Mouse (Mus musculus) lung, adult 18-20 months (tissue): ENCODE data around the gene Hltf.
A peak's percentile ranks its signal among the peaks of the same experiment; 100 is the strongest.
"Not testable (repeated sequence)": the region's sequence is repeated elsewhere in the genome, so short reads cannot be mapped to it uniquely, and the experiment has no call there.

Experiments used
- DNase-seq, 2 experiments: peaks; one replicate each; pipeline ENCODE4 v3.0.0; 2022; ENCODE audit warnings: mixed read lengths in 2 of 2

The Hltf gene

GRCm38 (mm10) chr3:20104776-20105175 lies 47.2 kb downstream of the Hltf start:
- DNase-seq = no peak

- DNase-seq = no peak
Observed at GRCm38 (mm10) chr3:20108881-20109280, 51.3 kb downstream of the Hltf start.

DNA sequence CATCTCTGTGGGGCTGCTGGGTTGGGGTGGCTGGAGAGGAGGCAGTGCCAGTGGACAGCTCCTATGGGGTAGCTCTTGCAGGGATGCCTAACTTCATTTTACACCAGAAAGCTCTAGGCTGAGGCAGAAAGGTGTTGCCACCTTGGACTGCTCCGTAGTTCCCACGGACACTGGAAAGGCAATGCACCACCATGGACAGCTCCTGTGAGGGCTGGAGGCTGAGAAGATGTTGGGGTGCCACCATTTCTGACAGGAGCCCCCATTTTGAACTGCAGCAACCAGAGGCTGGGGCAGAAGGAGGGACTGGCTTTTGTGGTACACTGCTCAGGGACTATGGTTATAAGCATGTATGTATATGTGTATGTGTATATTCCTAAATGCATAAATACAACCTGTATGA lies 54.3 kb downstream of the Hltf start:
- DNase-seq = no peak

GRCm38 (mm10) chr3:20119044-20119591 lies 61.5 kb downstream of the Hltf start:
- no peak for DNase-seq

GRCm38 (mm10) chr3:20119686-20120244 lies 62.2 kb downstream of the Hltf start:
- no peak for DNase-seq

DNA sequence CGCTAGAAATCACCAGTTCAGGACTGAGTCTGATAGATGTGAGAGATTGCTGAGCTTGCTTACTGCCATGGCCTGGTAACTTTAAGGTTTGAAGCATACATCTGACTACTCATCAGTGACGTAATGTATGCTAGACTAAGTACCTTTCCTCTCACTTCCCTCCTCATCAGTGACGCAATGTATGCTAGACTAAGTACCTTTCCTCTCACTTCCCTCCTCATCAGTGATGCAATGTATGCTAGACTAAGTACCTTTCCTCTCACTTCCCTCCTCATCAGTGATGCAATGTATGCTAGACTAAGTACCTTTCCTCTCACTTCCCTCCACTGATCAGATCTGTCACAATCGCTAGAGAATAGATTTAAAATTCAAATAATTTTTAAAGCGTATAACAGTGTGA lies 64.0 kb downstream of the Hltf start:
- DNase-seq = not testable (repeated sequence)

GRCm38 (mm10) chr3:20125604-20126003 lies 68.0 kb downstream of the Hltf start:
- no peak for DNase-seq

DNA sequence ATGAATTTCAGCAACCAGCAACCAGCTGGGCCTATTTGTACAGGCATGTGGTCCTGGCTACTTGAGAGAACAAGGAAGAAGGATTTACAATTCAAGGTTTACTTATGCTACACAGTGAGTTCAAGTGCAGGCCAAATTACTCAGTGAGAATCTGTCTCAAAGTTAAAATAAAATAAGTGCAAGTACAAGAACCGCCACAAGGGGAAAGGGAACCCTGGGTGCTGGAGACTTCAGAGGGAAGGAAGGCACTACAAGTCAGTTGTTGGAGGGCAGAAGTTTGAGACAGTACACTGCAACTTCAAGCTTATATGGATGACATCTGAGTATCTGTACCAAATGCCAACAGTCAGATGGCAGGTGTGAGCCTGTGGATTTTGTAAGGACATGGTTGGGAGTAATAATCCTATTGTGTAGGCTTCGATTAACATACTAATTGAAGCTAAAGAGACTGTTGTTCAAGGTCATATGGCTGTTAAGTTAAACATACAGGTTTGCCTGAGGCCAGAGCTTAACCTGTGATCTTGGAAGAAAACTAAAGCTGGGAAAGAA lies 69.5 kb downstream of the Hltf start:
- no peak for DNase-seq

DNA sequence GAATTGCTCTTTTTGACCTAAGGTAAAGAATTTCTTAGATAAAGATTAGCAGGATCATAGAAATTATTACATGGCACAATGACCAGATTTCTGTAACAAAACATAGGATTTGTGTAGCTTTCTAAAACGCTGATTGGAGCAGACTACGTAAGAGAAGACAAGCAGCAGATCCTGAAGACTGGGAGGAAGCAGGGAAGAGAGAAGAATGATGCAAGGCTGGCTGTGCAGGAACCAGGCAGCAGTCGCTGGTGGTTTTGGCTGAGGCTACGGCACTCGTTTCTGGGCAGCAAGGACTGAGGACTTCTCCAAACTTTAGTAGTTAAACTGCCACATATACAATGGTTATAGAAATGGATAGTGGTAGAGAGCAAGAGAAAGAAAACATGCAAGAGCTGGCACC lies 71.9 kb downstream of the Hltf start:
- DNase-seq = no peak

GRCm38 (mm10) chr3:20130456-20131349 lies 73.1 kb downstream of the Hltf start:
- DNase-seq = peak; percentile 44 to 53

- DNase-seq = peak; percentile 15 to 38
Observed at GRCm38 (mm10) chr3:20131350-20131720, 73.7 kb downstream of the Hltf start.

DNA sequence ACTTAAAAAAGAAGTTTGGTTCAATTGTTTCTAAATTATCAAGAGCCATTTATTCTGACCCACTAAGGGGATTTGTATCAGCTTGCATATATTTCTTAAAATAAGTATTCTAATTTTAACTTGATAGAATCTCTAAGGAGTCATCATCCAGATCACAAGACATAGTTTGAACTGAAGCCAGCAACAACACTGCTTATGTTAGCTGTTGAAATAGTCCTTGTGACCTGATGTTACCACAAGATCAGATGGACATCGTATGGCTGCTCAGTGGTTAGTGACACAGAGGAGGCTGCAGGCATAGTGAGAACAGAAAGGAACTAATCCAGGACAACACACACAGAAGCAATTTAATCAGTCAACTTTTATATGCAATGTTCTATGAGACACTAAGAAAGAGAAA lies 75.1 kb downstream of the Hltf start:
- DNase-seq = peak in 1 of 2 experiments; percentile 28

DNA sequence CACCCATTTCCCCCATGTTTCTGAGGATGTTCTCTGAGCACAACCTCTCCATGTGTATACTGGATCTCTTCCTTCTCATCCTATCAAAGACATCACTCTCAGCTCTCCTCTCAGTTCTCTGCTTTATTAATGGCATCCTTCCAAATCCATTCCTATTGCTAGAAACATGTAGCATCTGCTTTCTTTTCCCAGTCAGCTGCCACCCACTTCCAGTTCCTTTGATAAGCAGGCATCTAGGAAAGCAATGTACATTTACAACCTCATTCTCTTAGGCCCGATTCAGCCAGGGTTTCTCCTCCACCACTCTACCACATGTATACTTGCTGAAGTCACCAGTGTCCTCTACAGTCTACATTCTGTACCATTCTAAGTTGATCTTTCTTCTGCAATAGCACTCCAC lies 76.1 kb downstream of the Hltf start:
- no peak for DNase-seq

DNA sequence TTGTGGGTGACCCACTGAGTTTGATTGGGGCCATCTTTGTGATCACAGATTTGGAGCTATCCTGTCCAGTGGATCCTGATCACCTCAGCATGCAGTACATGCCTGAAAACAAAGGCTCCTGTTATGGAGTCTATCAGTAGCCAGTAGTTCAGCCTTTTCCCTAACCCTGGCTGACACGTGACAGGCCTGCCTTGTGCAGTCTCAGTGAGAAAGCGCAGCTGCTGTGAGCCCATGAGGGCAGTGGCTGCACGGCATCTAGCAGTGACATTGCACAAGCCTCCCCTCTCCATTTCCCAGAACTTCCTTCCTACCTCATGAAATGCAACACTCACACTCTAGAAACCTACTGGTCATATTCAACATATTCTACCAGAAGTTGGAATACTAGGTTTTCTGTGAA lies 76.9 kb downstream of the Hltf start:
- DNase-seq = peak; percentile 43 to 49

DNA sequence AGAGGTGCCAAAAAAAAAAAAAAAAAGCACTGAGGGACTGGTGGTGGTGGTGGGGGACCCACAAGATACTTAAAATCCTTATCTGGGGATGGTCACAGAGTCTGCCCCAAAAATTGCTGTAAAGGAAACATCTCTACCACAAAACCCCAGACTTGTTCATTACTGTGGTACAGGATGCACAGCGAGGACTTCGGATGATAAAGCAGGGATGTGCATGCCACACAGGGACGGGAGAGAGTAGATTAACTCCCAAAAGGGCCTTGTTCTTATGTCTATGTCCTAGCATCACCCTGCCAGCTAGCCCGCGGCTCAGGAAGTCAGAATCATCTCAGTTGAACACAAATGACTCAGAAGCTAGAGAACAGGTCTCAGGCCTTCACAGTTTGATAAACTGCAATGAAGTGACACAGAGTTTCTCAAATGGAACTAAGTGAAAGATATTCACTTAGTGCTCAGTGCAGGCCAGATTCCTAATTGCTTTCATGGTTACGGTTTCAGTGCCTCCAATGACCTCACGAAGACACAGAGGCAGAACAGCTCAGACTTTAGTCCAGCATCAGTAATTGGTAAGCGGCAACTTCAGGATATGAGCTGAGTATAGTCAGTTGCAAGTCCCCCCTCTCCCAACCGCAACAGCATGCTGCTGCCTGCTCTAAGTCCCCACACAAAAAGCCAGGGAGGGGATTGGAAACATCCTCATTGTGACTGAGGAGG lies 79.4 kb downstream of the Hltf start:
- no peak for DNase-seq

DNA sequence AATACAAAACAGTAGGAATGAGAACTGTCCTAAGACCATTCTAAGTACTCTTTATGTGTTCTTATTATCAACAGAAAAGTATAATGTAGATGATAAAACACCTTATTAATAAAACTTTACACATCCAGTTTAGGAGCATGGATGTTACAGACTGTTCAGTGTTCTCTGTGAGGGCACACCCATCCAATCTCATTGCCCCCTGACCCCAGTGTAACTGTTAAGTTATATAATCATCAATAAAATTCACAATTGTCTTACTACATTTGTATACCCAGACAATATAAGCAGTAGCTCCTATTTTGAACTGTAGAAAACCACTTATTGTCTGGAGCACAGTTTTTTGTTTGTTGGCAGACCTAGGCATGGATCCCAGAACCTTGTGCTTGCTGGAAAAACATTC lies 83.6 kb downstream of the Hltf start:
- no peak for DNase-seq

GRCm38 (mm10) chr3:20141679-20142078 lies 84.1 kb downstream of the Hltf start:
- DNase-seq = no peak

DNA sequence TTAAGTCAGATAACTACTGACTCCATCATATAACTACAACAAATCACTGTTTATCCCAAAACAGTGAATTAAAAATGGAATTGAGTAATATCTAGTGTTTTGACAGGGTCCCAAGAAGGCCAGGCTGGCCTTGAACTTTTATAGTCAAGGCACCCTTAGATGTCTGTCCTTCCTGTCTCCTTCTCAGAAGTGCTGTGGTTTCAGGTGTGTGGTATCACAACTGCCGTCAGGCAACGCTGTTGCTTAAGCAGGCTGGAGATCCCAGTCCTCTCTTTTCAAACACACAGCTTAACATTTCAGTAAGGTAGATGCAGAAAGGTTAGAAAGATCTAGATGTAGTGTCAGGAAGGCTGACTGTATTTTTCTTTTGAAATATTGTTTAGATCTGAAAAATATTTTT lies 84.5 kb downstream of the Hltf start:
- no peak for DNase-seq

DNA sequence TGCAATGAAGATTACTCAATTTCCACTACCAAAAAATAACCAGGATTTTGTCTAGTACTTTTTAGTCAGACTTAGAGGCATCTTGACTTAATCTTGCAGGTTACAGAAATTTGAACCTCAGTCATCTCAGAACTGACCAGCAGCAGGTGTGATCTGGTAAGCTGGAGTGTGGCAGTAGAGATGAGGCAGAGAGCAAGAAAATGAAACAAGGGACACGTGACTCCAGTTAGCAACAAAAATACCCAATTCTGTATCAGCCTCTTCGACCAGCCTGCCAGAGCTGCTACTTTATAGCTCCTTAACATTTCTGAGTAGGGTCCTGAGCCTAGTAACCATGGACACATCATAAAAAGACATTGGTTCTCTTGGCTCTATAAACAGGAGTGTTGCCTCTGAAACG lies 85.0 kb downstream of the Hltf start:
- DNase-seq = no peak

DNA sequence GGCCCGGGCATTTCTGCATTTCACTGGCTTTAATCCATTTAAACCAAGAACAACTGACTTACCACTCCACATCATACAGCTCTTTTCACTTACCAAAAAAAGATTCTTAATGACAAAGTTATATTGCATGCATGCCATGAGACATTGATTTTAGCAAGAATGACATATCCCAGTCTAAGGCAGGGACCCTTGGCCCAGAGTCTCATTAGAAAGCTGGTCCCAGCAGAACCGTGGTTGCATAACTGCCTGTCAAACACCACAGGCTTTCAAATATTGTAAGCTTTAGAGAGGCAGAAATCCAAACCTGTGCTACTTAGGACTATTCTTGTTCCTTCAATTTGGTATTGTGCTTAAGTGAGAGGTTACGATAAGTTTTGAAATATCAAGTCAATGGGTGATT lies 86.1 kb downstream of the Hltf start:
- DNase-seq = no peak

DNA sequence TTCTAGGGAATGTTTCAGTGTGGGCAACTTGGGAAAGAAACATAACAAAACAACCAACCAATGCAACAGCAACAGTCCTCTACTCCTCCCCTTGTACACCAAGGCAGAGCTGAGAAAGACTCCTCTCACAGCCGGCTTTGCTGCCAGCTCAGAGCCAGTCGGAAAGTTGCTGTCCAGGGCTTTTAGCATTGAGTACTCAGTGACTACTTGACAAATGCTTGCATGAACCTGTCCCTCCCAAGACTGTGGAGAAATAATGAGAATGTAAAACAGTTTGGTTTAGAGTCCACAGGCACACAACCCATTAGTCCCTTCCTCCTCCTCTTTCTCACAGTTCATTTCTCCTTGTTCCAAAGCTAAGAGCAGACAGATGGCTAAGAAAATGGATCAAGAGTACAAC lies 86.8 kb downstream of the Hltf start:
- DNase-seq = no peak

DNA sequence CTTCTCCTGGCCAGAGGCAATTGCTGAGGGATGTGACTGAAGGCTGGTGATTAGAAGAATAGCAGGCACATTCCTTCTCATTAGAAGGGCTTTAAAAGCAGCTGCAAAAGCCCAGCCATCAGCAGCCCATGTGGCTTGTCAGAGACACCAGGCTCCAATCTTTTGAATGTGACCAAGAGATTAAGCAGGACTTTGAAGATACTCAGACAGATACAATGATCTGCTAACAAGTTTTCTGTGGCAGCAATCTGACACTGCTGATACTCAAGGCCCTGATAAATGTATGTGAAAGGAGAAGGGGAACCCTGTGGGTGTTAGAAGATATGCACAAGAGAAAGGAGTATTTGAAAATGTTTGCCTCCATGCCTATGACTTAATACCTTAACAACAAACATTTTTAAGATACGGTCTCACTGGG lies 88.1 kb downstream of the Hltf start:
- DNase-seq = no peak

DNA sequence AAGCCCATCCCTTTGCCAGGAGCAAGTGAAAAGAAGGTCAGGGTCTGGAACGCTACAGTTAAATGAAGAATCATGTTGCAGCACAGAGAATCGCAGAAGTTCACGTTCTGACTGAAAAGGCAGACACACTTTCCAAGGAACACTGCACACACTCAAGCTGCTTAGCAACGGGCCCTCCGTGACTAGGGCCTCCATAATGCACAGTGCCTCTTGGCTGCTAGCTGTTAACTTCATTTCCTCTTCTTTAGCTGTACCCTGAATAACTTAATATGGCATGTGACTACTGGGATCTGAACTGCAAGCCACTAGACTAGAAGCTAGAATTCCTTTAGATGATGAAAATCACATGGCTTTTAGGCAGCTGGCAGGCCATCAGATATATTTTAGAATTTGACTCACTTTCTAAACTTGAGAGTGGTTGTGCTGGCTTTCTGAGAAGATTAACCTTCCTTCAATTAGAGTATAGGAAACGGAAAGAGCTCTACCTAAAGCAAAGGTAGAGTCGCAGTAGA lies 89.3 kb downstream of the Hltf start:
- no peak for DNase-seq
